Mouse (Mus musculus) CH12.LX (cell line): ENCODE results near the gene 1700010I14Rik.

Experiments used
- CHD2 ChIP-seq: IDR thresholded peaks from 2 replicates; pipeline ENCODE4 v1.6.1; 2011; ENCODE audit warnings: low read length, improper control_type of control experiment
- CTCF ChIP-seq, 2 experiments: IDR thresholded peaks in 1 of 2; conservative IDR thresholded peaks in 1 of 2; 2 replicates each; pipeline ENCODE4 v1.5.1; 2011 to 2012; ENCODE audit warnings: low read depth in 2 of 2, low read length in 2 of 2, improper control_type of control experiment in 1 of 2, inconsistent platforms in 1 of 2, mild to moderate bottlenecking in 1 of 2, moderate library complexity in 1 of 2
- ETS1 ChIP-seq: conservative IDR thresholded peaks from 2 replicates; pipeline ENCODE4 v1.6.1; 2012; ENCODE audit warnings: low read depth, mild to moderate bottlenecking, inconsistent platforms, low read length, improper control_type of control experiment, moderate library complexity
- HCFC1 ChIP-seq: IDR thresholded peaks from 2 replicates; pipeline ENCODE4 v1.6.1; 2012; ENCODE audit warnings: low read depth, mild to moderate bottlenecking, inconsistent platforms, low read length, improper control_type of control experiment
- MAX ChIP-seq: IDR thresholded peaks from 2 replicates; pipeline ENCODE4 v1.6.1; 2011; ENCODE audit warnings: low read length, improper control_type of control experiment
- MEF2A ChIP-seq: IDR thresholded peaks from 2 replicates; pipeline ENCODE4 v1.6.1; 2014; ENCODE audit warnings: low read depth, mild to moderate bottlenecking, inconsistent platforms, low read length, improper control_type of control experiment, borderline replicate concordance
- POLR2A ChIP-seq: IDR thresholded peaks from 2 replicates; pipeline ENCODE4 v1.6.1; 2011; ENCODE audit warnings: low read depth, mild to moderate bottlenecking, improper control_type of control experiment, low read length

DNA sequence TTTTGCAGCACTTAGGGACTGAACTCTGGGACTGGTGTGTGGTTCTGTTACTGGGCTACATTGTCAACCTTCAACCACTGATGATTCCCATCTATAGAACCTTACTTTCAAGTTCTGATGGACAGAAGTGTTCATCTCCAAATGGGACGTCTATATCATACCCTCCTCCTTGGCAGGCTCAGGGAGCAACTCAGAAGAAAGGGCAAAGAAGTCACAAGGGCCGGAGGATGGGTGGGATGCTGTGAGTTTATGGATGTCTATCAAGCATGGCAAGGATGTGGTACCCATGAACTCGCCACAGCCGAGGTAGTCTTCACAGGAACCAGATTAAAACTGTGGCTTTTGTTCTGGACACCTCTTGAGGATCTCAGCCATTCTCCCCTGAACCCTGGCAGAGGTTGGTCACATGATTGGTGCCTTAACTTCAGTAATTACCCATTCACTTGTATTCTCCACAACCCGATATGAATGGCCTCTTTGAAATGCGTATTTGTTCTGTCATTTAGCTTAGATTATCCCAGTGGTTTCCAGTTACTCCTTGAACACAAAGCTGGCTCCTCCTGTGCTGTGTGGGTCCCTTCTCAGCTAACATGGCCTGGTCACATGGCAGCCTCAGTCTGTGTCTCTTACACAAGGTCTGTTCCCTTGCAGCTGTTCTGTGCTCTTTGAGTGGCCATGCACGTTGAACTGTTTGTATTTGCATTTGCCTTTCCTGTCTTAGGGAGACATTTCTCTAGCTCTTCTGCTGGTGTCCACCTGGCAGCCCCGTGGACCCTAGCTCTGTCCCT, 47.6 kb downstream of the 1700010I14Rik start:
- TF ChIP-seq MEF2A (no peak), HCFC1 (no peak), ETS1 (no peak), CTCF (conservative IDR thresholded peaks at IDR 0.05 in 1 of 2, IDR thresholded peaks at IDR 0.05 in 1 of 2; ENCODE audit: low read depth in 2 of 2, low read length in 2 of 2) (no peak), POLR2A (no peak), MAX (no peak), CHD2 (no peak)
